Mouse (Mus musculus) limb, embryonic 13.5 days (tissue): ENCODE results near the gene Fitm2. TPM values are rescaled to one million over a fixed set of nuclear protein-coding genes. Genes with fewer than 3 reads are reported as not detected.
A peak's percentile ranks its signal among the peaks of the same experiment; 100 is the strongest.

Source experiments
- ATAC-seq: fragments of 200-750 bp; cut with Nextera tagmentation; 2 replicates; pipeline ENCODE4 v1.8.0; 2017; ENCODE audit warnings: low read depth, moderate number of reproducible peaks, moderate TSS enrichment; ENCODE audit not compliant: low FRiP score
- H3K27ac ChIP-seq: fragments of 300-500 bp; sonication (generic); 2 replicates; pipeline ENCODE4 v1.5.1; 2015; ENCODE audit warnings: inconsistent platforms, mild to moderate bottlenecking, moderate library complexity
- H3K27me3 ChIP-seq: fragments of 300-500 bp; sonication (generic); 2 replicates; pipeline ENCODE4 v1.6.1; 2015; ENCODE audit warnings: mild to moderate bottlenecking, inconsistent platforms
- H3K36me3 ChIP-seq: fragments of 300-500 bp; sonication (generic); 2 replicates; pipeline ENCODE4 v1.6.1; 2015; ENCODE audit warnings: inconsistent platforms, mild to moderate bottlenecking, moderate library complexity
- H3K4me1 ChIP-seq: fragments of 300-500 bp; sonication (generic); 2 replicates; pipeline ENCODE4 v1.6.1; 2015; ENCODE audit warnings: inconsistent platforms
- H3K4me2 ChIP-seq: fragments of 300-500 bp; sonication (generic); replicated peaks from 2 replicates; pipeline ENCODE4 v1.6.1; 2015; ENCODE audit warnings: inconsistent platforms, mild to moderate bottlenecking, moderate library complexity
- H3K4me3 ChIP-seq: fragments of 300-500 bp; sonication (generic); 2 replicates; pipeline ENCODE4 v1.5.1; 2015; ENCODE audit warnings: moderate library complexity, mild to moderate bottlenecking, inconsistent platforms
- H3K9ac ChIP-seq: fragments of 300-500 bp; sonication (generic); 2 replicates; pipeline ENCODE4 v1.6.1; 2015; ENCODE audit warnings: mild to moderate bottlenecking, inconsistent platforms
- H3K9me3 ChIP-seq: fragments of 300-500 bp; sonication (generic); 2 replicates; pipeline ENCODE4 v1.6.1; 2016; ENCODE audit warnings: inconsistent platforms
- WGBS: fragments of 180-500 bp; shearing (Covaris S2); methylation state at CpG from one replicate; pipeline ENCODE4 v1.1.7; 2015; 5-methylcytosine and 5-hydroxymethylcytosine counted together
- polyA plus RNA-seq: library from polyadenylated mRNA; unstranded; fragments of >200 nt; fragmentation: Nextera tagmentation; extraction: Ambion mirVana; gene quantifications from 2 replicates; pipeline ENCODE4 v1.2.1, GENCODE M21; 2015

The Fitm2 gene
- polyA plus RNA-seq: 10.9 and 11.3 TPM in 2 replicates

GRCm38 (mm10) chr2:163472466-163472851 lies at the start of gene Fitm2:
Gene Fitm2, minus strand, starts transcription at chr2:163472629.
- Histone ChIP-seq H3K9me3 (no peaks in the 10 kb centered on the region), H3K36me3 (peaks cover 24% of the 10 kb centered on the region), H3K4me3 (peak within 1 kb of the TSS; percentile 83), H3K4me2 (peak within 1 kb of the TSS; percentile 89), H3K27me3 (no peaks in the 10 kb centered on the region), H3K9ac (peak within 1 kb of the TSS; percentile 81), H3K4me1 (peaks cover 9% of the 10 kb centered on the region), H3K27ac (no peak within 1 kb of the TSS; the same call in 1 of the 2 replicates)
- ATAC-seq: peak; percentile 97
- under 1% methylated on average over 30 of the region's 30 CpGs for WGBS

- H3K4me2 ChIP-seq: no peak within 1 kb of the TSS
- no peak within 1 kb of the TSS for H3K9ac ChIP-seq
- H3K36me3 ChIP-seq: no peaks in the 10 kb centered on the region
- H3K4me3 ChIP-seq: no peak within 1 kb of the TSS
- ATAC-seq: no peak
- no peak within 1 kb of the TSS for H3K27ac ChIP-seq
- 84% methylated on average over 10 of the region's 10 CpGs for WGBS
- H3K4me1 ChIP-seq: 0 out of 2 replicates have a peak, but pooled peaks cover 5% of the 10 kb centered on the region
- H3K9me3 ChIP-seq: no peaks in the 10 kb centered on the region
- H3K27me3 ChIP-seq: no peaks in the 10 kb centered on the region
Observed at GRCm38 (mm10) chr2:163506300-163507004, 34.0 kb upstream of the Fitm2 start, which contains the start of gene Hnf4a. Gene Hnf4a, plus strand, starts transcription at chr2:163506808.

GRCm38 (mm10) chr2:163503191-163503590 lies 30.8 kb upstream of the Fitm2 start:
- H3K27me3 ChIP-seq: no peaks in the 10 kb centered on the region
- 0 out of 2 replicates have a peak, but pooled peaks cover 5% of the 10 kb centered on the region for H3K4me1 ChIP-seq
- H3K36me3 ChIP-seq: no peaks in the 10 kb centered on the region
- no peaks in the 10 kb centered on the region for H3K9me3 ChIP-seq
- H3K27ac ChIP-seq: no peak overlapping the region
- no peak overlapping the region for H3K9ac ChIP-seq
- no peak overlapping the region for H3K4me3 ChIP-seq
- no peak for ATAC-seq
- WGBS: 71% methylated on average over 7 of the region's 7 CpGs
- no peak overlapping the region for H3K4me2 ChIP-seq

- Histone ChIP-seq H3K27ac (no peak overlapping the region), H3K9me3 (no peaks in the 10 kb centered on the region), H3K36me3 (no peaks in the 10 kb centered on the region), H3K4me3 (no peak overlapping the region), H3K4me2 (no peak overlapping the region), H3K9ac (no peak overlapping the region), H3K27me3 (no peaks in the 10 kb centered on the region), H3K4me1 (0 out of 2 replicates have a peak, but pooled peaks cover 5% of the 10 kb centered on the region)
- 74% methylated on average over 2 of the region's 2 CpGs for WGBS
- no peak for ATAC-seq
Observed at GRCm38 (mm10) chr2:163502219-163502618, 29.8 kb upstream of the Fitm2 start.

GRCm38 (mm10) chr2:163494456-163494855 lies 22.0 kb upstream of the Fitm2 start:
- H3K4me3 ChIP-seq: no peak overlapping the region
- H3K4me1 ChIP-seq: 0 out of 2 replicates have a peak, but pooled peaks cover 4% of the 10 kb centered on the region
- H3K36me3 ChIP-seq: no peaks in the 10 kb centered on the region
- ATAC-seq: no peak
- no peaks in the 10 kb centered on the region for H3K9me3 ChIP-seq
- H3K27me3 ChIP-seq: peaks cover 5% of the 10 kb centered on the region; the same call in 1 of the 2 replicates
- no peak overlapping the region for H3K27ac ChIP-seq
- 44% methylated on average over 6 of the region's 6 CpGs for WGBS
- no peak overlapping the region for H3K9ac ChIP-seq
- H3K4me2 ChIP-seq: no peak overlapping the region

GRCm38 (mm10) chr2:163493976-163494375 lies 21.5 kb upstream of the Fitm2 start:
- Histone ChIP-seq H3K4me2 (no peak overlapping the region), H3K36me3 (no peaks in the 10 kb centered on the region), H3K4me1 (0 out of 2 replicates have a peak, but pooled peaks cover 4% of the 10 kb centered on the region), H3K9ac (no peak overlapping the region), H3K4me3 (no peak overlapping the region), H3K9me3 (no peaks in the 10 kb centered on the region), H3K27ac (no peak overlapping the region), H3K27me3 (peaks cover 5% of the 10 kb centered on the region; the same call in 1 of the 2 replicates)
- WGBS: 53% methylated on average over 5 of the region's 5 CpGs
- no peak for ATAC-seq

- Histone ChIP-seq H3K9ac (no peak overlapping the region), H3K27ac (no peak overlapping the region), H3K4me3 (no peak overlapping the region), H3K4me1 (0 out of 2 replicates have a peak, but pooled peaks cover 4% of the 10 kb centered on the region), H3K36me3 (no peaks in the 10 kb centered on the region), H3K9me3 (no peaks in the 10 kb centered on the region), H3K4me2 (no peak overlapping the region), H3K27me3 (peaks cover 5% of the 10 kb centered on the region; the same call in 1 of the 2 replicates)
- no peak for ATAC-seq
- WGBS: 38% methylated on average over 5 of the region's 5 CpGs
Observed at GRCm38 (mm10) chr2:163493031-163493430, 20.6 kb upstream of the Fitm2 start.

GRCm38 (mm10) chr2:163492018-163492417 lies 19.6 kb upstream of the Fitm2 start, which contains the start of gene R3hdml:
Gene R3hdml, plus strand, starts transcription at chr2:163492318.
- 0 out of 2 replicates have a peak, but pooled peaks cover 4% of the 10 kb centered on the region for H3K4me1 ChIP-seq
- WGBS: 68% methylated on average over 5 of the region's 5 CpGs
- no peaks in the 10 kb centered on the region for H3K9me3 ChIP-seq
- H3K27ac ChIP-seq: no peak within 1 kb of the TSS
- no peak within 1 kb of the TSS for H3K9ac ChIP-seq
- peaks cover 5% of the 10 kb centered on the region; the same call in 1 of the 2 replicates for H3K27me3 ChIP-seq
- ATAC-seq: no peak
- no peaks in the 10 kb centered on the region for H3K36me3 ChIP-seq
- H3K4me3 ChIP-seq: no peak within 1 kb of the TSS
- H3K4me2 ChIP-seq: no peak within 1 kb of the TSS

GRCm38 (mm10) chr2:163491351-163491750 lies 18.9 kb upstream of the Fitm2 start:
- no peak overlapping the region for H3K27ac ChIP-seq
- H3K9ac ChIP-seq: no peak overlapping the region
- peaks cover 5% of the 10 kb centered on the region; the same call in 1 of the 2 replicates for H3K27me3 ChIP-seq
- no peak overlapping the region for H3K4me2 ChIP-seq
- 67% methylated on average over 7 of the region's 7 CpGs for WGBS
- no peak overlapping the region for H3K4me3 ChIP-seq
- no peaks in the 10 kb centered on the region for H3K9me3 ChIP-seq
- ATAC-seq: no peak
- no peaks in the 10 kb centered on the region for H3K36me3 ChIP-seq
- 0 out of 2 replicates have a peak, but pooled peaks cover 4% of the 10 kb centered on the region for H3K4me1 ChIP-seq

- 0 out of 2 replicates have a peak, but pooled peaks cover 4% of the 10 kb centered on the region for H3K4me1 ChIP-seq
- no peak overlapping the region for H3K27ac ChIP-seq
- no peak overlapping the region for H3K4me3 ChIP-seq
- H3K9ac ChIP-seq: no peak overlapping the region
- no peak for ATAC-seq
- WGBS: 89% methylated on average over 17 of the region's 17 CpGs
- no peaks in the 10 kb centered on the region for H3K9me3 ChIP-seq
- no peaks in the 10 kb centered on the region for H3K36me3 ChIP-seq
- H3K27me3 ChIP-seq: peaks cover 5% of the 10 kb centered on the region; the same call in 1 of the 2 replicates
- H3K4me2 ChIP-seq: no peak overlapping the region
Observed at GRCm38 (mm10) chr2:163490656-163491055, 18.2 kb upstream of the Fitm2 start.

- Histone ChIP-seq H3K9me3 (no peaks in the 10 kb centered on the region), H3K36me3 (no peaks in the 10 kb centered on the region), H3K27ac (no peak overlapping the region), H3K4me1 (0 out of 2 replicates have a peak, but pooled peaks cover 4% of the 10 kb centered on the region), H3K9ac (no peak overlapping the region), H3K27me3 (peaks cover 5% of the 10 kb centered on the region; the same call in 1 of the 2 replicates), H3K4me3 (no peak overlapping the region), H3K4me2 (no peak overlapping the region)
- 58% methylated on average over 5 of the region's 5 CpGs for WGBS
- ATAC-seq: no peak
Observed at GRCm38 (mm10) chr2:163489725-163490291, 17.4 kb upstream of the Fitm2 start.

- peaks cover 12% of the 10 kb centered on the region for H3K27me3 ChIP-seq
- WGBS: 89% methylated on average over 3 of the region's 3 CpGs
- no peaks in the 10 kb centered on the region for H3K9me3 ChIP-seq
- H3K36me3 ChIP-seq: no peaks in the 10 kb centered on the region
- 0 out of 2 replicates have a peak, but pooled peaks cover 4% of the 10 kb centered on the region for H3K4me1 ChIP-seq
- no peak overlapping the region for H3K4me3 ChIP-seq
- ATAC-seq: no peak
- H3K27ac ChIP-seq: no peak overlapping the region
- no peak overlapping the region for H3K9ac ChIP-seq
- H3K4me2 ChIP-seq: no peak overlapping the region
Observed at GRCm38 (mm10) chr2:163487360-163487759, 14.9 kb upstream of the Fitm2 start.
